17 mouse cellular contexts compared by ENCODE assay signal in genomic region chr5:121389106-121389505, GRCm38 (mm10). TPM values are rescaled to one million over a fixed set of nuclear protein-coding genes. Genes with fewer than 3 reads are reported as not detected.
DNase-seq lines count a peak whose midpoint lies in the region; ATAC-seq and TF ChIP-seq lines count a peak whose summit lies in the region.
"Had no signal": no experiment of that assay in that cellular context is flagged by ENCODE, and none has a peak within 500 bp of the region (broad histone marks: within the 10 kb centered on the region; RNA-seq: fewer than 3 reads in every experiment).

No protein-coding gene starts in this region.

- no peak for TF ChIP-seq EP300 in stomach, postnatal 0 days (optimal IDR thresholded peaks at IDR 0.05)

- no peak for DNase-seq in forebrain, embryonic 10.5 days (ENCODE audit: extremely low spot score, low spot score)
- DNase-seq in layer of hippocampus, adult 9-11 months = peak; percentile 64
- DNase-seq in layer of hippocampus, postnatal 10 days (ENCODE audit: low spot score in 2 of 2) = no peak
- DNase-seq in right cerebral cortex, adult 18-20 months = peak; percentile 39
- DNase-seq in right cerebral cortex, postnatal 36 days (ENCODE audit: low spot score in 2 of 2) = no peak
- DNase-seq in stomach, postnatal 0 days (ENCODE audit: low spot score) = no peak
- no peak for DNase-seq in kidney, adult 8-10 months
- DNase-seq: cerebellum, postnatal 25 days; gastrocnemius, postnatal 36 days; kidney, adult 18-20 months; right cerebral cortex, postnatal 25 days; thymus, postnatal 36 days had no signal

- no peaks in the 10 kb centered on the region for H3K36me3 ChIP-seq in forebrain, embryonic 13.5 days (ENCODE audit: poor library complexity, severe bottlenecking)
- H3K36me3 ChIP-seq in forebrain, embryonic 10.5 days (replicated peaks) = no peaks in the 10 kb centered on the region
- H3K36me3 ChIP-seq in stomach, postnatal 0 days (ENCODE audit: control insufficient read depth, insufficient read depth, low read length) = no peaks in the 10 kb centered on the region
- H3K36me3 ChIP-seq: embryonic facial prominence, embryonic 12.5 days; hindbrain, embryonic 15.5 days; liver, embryonic 15.5 days had no signal

- no peak for TF ChIP-seq CTCF in stomach, postnatal 0 days (IDR thresholded peaks at IDR 0.05; ENCODE audit: low read depth)

- H3K4me2 ChIP-seq in forebrain, embryonic 13.5 days = no peak overlapping the region
- H3K4me2 ChIP-seq in stomach, postnatal 0 days (replicated peaks; ENCODE audit: low read depth) = no peak overlapping the region
- H3K4me2 ChIP-seq: embryonic facial prominence, embryonic 12.5 days; hindbrain, embryonic 15.5 days; liver, embryonic 15.5 days had no signal

- H3K4me1 ChIP-seq in forebrain, embryonic 13.5 days = peaks cover 7% of the 10 kb centered on the region
- peaks cover 28% of the 10 kb centered on the region for H3K4me1 ChIP-seq in forebrain, embryonic 10.5 days
- H3K4me1 ChIP-seq in stomach, postnatal 0 days (replicated peaks; ENCODE audit: control insufficient read depth, insufficient read depth) = no peaks in the 10 kb centered on the region; the same call in 1 of the 2 replicates

- WGBS in forebrain, embryonic 13.5 days = 60% methylated on average over 7 of the region's 7 CpGs
- WGBS in forebrain, embryonic 10.5 days = 76% methylated on average over 7 of the region's 7 CpGs
- 55% methylated on average over 7 of the region's 7 CpGs for WGBS in stomach, postnatal 0 days

- H3K27ac ChIP-seq in forebrain, embryonic 13.5 days = 0 out of 2 replicates have a peak overlapping the region, but pooled peaks have one; percentile 21
- no peak overlapping the region for H3K27ac ChIP-seq in forebrain, embryonic 10.5 days
- 0 out of 2 replicates have a peak overlapping the region, but pooled peaks have one; percentile 13 for H3K27ac ChIP-seq in stomach, postnatal 0 days (replicated peaks)
- H3K27ac ChIP-seq: embryonic facial prominence, embryonic 12.5 days; hindbrain, embryonic 15.5 days; liver, embryonic 15.5 days had no signal

- peaks cover 6% of the 10 kb centered on the region for H3K27me3 ChIP-seq in forebrain, embryonic 13.5 days
- peaks cover 19% of the 10 kb centered on the region for H3K27me3 ChIP-seq in forebrain, embryonic 10.5 days (ENCODE audit: poor library complexity, severe bottlenecking)
- H3K27me3 ChIP-seq in stomach, postnatal 0 days (ENCODE audit: control insufficient read depth, insufficient read depth, low read length) = no peaks in the 10 kb centered on the region
- H3K27me3 ChIP-seq: embryonic facial prominence, embryonic 12.5 days; hindbrain, embryonic 15.5 days; megakaryocyte, embryonic 14.5 days had no signal

- no peaks in the 10 kb centered on the region for H3K9me3 ChIP-seq in forebrain, embryonic 13.5 days (replicated peaks)
- H3K9me3 ChIP-seq in forebrain, embryonic 10.5 days = no peaks in the 10 kb centered on the region
- H3K9me3 ChIP-seq in stomach, postnatal 0 days (ENCODE audit: control insufficient read depth, low read length) = no peaks in the 10 kb centered on the region
- H3K9me3 ChIP-seq: embryonic facial prominence, embryonic 12.5 days; hindbrain, embryonic 15.5 days; liver, embryonic 15.5 days; megakaryocyte, embryonic 14.5 days had no signal

- H3K4me3 ChIP-seq in forebrain, embryonic 13.5 days = no peak overlapping the region
- no peak overlapping the region for H3K4me3 ChIP-seq in forebrain, embryonic 10.5 days
- H3K4me3 ChIP-seq in stomach, postnatal 0 days (ENCODE audit: low read depth, low read length) = no peak overlapping the region
- H3K4me3 ChIP-seq: embryonic facial prominence, embryonic 12.5 days; hindbrain, embryonic 15.5 days; liver, embryonic 15.5 days; megakaryocyte, embryonic 14.5 days had no signal

- no peak overlapping the region; the same call in 1 of the 2 replicates for H3K9ac ChIP-seq in forebrain, embryonic 13.5 days
- no peak overlapping the region for H3K9ac ChIP-seq in stomach, postnatal 0 days (ENCODE audit: low read length)
- H3K9ac ChIP-seq: embryonic facial prominence, embryonic 12.5 days; hindbrain, embryonic 15.5 days; liver, embryonic 15.5 days had no signal

- no peak for ATAC-seq in forebrain, embryonic 13.5 days
- ATAC-seq in stomach, postnatal 0 days (ENCODE audit: low FRiP score, low TSS enrichment) = no peak

RNA-seq across cellular contexts. Expression of gene Trafd1, which starts 3.7 kb away (rescaled TPM):
- polyA plus RNA-seq in forebrain, embryonic 13.5 days (2015; fragmentation: Nextera tagmentation; extraction: Ambion mirVana) = 111 and 117 TPM in 2 replicates
- polyA plus RNA-seq in forebrain, embryonic 10.5 days (2016; fragmentation: Nextera tagmentation; extraction: Ambion mirVana) = 59.8 and 62.2 TPM in 2 replicates
- 10 to 100 TPM; 83.2 to 90.3 TPM for total RNA-seq in layer of hippocampus, postnatal 10 days (2021)
- 57.2 and 61.2 TPM in 2 replicates for polyA plus RNA-seq in stomach, postnatal 0 days (2015; fragmentation: Nextera tagmentation; extraction: Ambion mirVana)

RNA-seq across cellular contexts. Expression of gene Naa25, which starts 8.6 kb away (rescaled TPM):
- polyA plus RNA-seq in forebrain, embryonic 13.5 days (2015; fragmentation: Nextera tagmentation; extraction: Ambion mirVana) = 46.7 and 52.2 TPM in 2 replicates
- 59.9 and 61.5 TPM in 2 replicates for polyA plus RNA-seq in forebrain, embryonic 10.5 days (2016; fragmentation: Nextera tagmentation; extraction: Ambion mirVana)
- 10 to 100 TPM; 43.9 to 45.3 TPM for total RNA-seq in layer of hippocampus, postnatal 10 days (2021)
- 21.6 and 22.0 TPM in 2 replicates for polyA plus RNA-seq in stomach, postnatal 0 days (2015; fragmentation: Nextera tagmentation; extraction: Ambion mirVana)

Comparison
In these comparisons a context has a peak if more than half of its experiments do, and no peak if none do; other contexts are left out.
1. DNase-seq: peak in layer of hippocampus, adult 9-11 months (single experiment) and right cerebral cortex, adult 18-20 months (single experiment); none in forebrain, embryonic 10.5 days (single experiment), layer of hippocampus, postnatal 10 days (0 of 2), right cerebral cortex, postnatal 36 days (0 of 2), stomach, postnatal 0 days (single experiment) and kidney, adult 8-10 months (0 of 2).